Mouse (Mus musculus) megakaryocyte, adult 5-6 weeks (primary cell): Measurements from ENCODE around the gene Ndc1. TPM values are rescaled to one million over a fixed set of nuclear protein-coding genes. Genes with fewer than 3 reads are reported as not detected.
"Not testable (repeated sequence)": the region's sequence is repeated elsewhere in the genome, so short reads cannot be mapped to it uniquely, and the experiment has no call there.

Experiments used
- ATAC-seq: 2 replicates; pipeline ENCODE4 v1.8.0; 2016; ENCODE audit warnings: mild to moderate bottlenecking, inconsistent platforms; ENCODE audit not compliant: poor library complexity, severe bottlenecking
- total RNA-seq, 2 experiments: library from RNA; stranded (forward) in 1 of 2; stranded (reverse) in 1 of 2; fragments of 153-499, 151-499 nt in 1 of 2; fragments of 221-1000, 200-1000 nt in 1 of 2; gene quantifications; 2 replicates each; pipeline versions ENCODE4 v1.2.3 to v1.2.4; 2015 to 2017

Gene Ndc1
- total RNA-seq, 2 experiments from 2014 or later, result 32.6 to 51.8 TPM

DNA sequence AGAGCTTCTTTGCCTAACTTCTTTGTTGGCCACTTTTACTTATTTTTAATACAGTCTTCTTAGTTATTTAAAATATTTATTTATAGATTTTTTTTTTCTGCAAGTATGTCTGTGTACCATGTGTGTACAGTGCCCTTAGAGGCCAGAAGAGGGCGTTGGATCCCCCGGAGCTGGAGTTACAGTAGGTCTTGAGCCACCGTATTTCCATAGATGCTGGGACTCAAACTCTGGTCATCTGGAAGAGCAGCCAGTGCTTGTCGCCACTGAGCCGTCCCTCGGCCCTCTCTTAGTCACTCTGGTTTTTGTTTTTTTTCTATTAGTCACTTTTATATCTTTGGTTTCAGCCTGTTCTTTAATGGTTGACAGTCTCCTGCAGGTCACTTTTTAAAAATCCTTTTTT is 4.0 kb upstream of the Ndc1 start:
- ATAC-seq, result no peak

DNA sequence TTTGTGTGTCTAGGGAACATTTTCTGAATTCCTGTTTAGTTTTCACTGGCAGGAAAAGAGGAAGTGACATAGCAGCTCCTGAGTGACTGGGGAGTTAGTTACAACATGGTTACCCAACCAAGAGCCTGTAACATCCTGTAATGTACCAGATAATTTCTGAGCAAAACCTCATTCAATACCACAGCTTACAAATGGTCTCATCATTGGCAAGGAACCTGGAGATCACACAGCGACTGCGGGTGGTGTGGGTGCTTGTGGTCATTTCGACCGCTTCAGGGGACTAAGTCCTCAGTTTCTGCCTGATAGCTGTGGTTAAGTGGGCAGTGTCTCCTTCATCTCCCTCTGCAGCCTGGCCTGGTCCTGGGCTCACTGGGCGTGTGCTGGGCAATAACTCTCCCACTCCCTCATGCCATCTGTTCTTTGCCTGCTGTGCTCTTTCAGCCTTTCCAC is 3.4 kb upstream of the Ndc1 start:
- peak; percentile 77 for ATAC-seq

DNA sequence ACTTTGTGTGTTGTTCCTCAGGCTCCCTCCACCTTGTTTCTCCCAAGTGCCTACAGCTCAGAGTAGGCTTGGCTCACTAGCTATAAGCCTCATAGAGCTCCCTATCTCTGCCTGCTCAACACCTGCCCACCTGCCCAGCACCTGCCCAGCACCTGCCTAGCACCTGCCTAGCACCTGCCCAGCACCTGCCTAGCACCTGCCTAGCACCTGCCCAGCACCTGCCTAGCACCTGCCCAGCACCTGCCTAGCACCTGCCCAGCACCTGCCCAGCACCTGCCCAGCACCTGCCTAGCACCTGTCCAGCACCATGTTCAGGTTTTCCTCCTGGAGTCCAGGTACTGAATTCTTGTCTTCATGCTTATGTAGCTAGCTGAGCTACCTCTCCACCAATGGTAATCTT is 1.2 kb upstream of the Ndc1 start:
- ATAC-seq, result not testable (repeated sequence)

DNA sequence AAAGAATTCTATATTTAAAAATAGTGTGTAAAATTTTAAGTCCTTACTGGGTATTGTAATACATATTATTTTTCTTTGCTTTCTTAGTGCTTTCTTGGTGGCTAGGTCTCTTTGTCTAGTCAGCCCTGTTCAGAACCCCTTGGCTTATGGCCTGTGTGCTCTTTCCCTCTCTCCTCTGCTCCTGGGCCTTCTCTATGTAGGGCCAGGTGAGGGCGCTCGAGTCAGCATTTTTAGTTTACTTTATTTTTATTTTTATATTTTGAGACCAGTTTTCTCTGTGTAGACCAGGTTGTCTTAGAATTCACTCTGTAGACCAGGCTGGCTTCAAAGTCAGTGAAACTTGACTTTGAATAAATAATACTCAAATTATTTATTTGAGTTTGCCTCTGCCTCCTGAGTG is 4.7 kb downstream of the Ndc1 start:
- ATAC-seq, result no peak

DNA sequence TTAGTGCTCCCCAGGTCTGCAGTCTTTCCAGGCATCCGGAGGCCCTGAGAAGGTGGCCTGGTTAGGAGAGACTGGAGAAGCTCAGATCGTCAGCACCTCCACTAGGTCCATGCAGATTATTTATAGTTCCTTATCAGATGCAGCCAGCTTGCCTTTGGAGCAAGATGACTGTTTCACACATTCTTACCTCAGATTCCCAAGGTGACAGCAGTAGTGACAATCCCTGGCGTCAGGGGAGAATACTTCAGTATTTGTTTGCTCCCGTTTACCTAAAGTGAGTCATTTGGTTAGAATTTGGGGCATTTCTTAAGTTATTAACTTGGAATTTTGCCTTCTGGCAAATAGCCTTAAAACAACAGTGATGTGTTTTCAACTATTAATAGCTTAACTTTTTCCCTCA is 7.1 kb downstream of the Ndc1 start:
- no peak for ATAC-seq

DNA sequence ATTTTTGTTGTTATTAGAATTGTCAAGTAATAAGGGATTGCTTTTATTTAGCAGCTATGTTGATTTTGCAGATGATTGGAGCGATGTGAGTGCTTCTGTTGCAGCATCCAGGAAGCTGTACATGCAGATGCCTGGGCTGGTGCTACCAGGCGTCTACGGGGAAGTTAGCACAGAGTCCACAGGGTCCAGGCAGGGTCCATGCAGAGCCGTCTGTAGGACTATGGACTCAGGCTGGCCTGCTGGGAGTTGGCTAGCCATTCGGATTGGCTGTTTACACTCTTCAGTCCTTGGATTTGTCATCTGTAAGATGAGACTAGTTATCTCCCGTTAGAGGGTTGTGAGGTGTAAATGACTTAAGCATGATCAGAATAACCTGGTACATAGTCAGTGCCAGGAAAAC is 11.4 kb downstream of the Ndc1 start:
- ATAC-seq, result no peak

DNA sequence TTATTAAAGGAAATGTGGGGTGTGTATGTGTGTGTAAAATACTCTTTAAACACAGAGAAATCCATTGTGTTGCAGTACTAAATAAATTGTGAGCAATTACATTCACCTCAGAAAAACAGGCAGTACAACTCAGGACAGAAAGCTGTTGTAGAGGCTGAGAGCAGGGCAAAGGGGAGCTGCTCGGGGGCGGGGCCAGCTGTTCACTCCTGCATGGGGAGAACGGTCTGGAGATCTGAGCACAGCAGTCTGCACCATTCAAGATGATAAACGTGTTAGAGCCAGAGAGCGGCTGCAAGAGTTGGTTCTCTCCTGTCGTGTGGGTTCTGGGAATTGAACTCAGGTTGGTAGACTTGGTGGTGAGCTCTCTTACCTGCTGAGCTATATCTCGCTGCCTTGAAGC is 13.3 kb downstream of the Ndc1 start:
- ATAC-seq, result no peak

DNA sequence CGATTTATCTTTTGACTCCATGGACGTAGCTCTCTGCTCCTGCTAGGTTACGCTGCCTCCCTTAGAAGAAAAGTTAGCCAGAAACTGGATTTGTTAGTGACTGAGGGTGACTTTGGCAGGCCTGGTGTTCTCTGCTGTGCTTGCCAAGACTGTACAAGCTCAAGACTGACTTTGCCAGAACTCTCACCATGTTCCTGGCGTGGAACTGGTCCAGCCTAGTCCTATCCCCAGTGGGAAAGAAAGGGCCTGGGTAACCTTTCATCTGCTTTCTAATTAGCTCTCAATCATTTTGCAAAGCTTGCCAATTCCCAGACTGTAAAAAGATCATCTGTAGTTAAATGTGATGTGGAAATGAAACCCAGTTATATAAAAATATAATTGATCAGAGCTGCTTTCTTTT is 19.5 kb downstream of the Ndc1 start:
- ATAC-seq, result no peak

DNA sequence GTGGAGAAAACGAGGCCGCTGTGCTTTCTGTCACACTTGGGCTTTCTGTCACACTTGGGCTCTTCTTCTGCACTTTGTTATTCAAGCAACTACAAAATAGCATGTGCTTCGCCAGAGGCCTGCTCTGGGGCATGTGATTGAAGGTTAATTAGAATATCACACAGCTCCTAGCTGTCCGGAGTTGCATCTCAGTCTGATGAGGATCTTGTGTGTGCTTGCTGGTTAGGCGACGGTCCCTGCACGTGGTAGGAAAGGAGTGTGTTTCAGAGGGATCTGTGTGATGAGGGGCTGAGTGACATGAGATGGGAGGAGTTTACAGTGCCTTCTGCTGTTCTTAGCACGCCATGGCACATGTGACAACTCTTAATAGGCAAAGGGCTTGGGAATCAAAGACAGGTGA is 19.9 kb downstream of the Ndc1 start:
- no peak for ATAC-seq

DNA sequence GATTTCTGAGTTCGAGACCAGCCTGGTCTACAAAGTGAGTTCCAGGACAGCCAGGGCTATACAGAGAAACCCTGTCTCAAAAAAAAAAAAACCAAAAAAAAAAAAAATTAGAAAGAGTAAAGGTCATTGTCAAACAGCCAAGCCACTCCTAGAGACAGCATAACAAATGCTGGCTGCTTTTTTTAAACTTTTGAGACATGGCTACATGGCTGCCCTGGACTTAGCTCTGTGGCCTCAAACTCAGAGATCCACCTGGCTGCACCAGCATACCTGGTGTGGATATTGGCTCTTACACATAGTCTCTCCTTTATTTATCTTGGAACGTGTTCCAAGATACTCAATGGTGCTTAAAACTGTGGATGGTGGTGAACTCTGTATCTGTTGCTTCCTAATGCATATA is 20.7 kb downstream of the Ndc1 start:
- ATAC-seq, result no peak

DNA sequence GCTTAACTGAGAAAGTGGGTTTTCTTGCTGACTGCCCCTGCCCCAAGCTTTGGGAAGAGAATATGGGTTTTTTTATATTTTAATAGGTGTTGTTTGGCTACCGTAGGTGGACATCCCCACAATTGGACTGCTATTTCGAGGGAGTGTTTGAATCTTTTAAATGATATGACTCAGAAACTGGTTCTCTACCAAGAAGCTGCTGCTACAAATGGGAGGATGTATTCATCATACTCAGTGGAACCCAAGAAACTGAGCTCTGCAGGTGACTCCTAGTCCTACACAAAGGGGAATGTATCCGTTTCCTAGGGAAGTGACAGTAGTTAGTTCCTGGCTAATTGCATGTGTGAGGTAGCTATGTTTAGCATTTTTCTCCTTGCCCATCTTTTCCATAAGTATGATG is 21.8 kb downstream of the Ndc1 start:
- no peak for ATAC-seq

DNA sequence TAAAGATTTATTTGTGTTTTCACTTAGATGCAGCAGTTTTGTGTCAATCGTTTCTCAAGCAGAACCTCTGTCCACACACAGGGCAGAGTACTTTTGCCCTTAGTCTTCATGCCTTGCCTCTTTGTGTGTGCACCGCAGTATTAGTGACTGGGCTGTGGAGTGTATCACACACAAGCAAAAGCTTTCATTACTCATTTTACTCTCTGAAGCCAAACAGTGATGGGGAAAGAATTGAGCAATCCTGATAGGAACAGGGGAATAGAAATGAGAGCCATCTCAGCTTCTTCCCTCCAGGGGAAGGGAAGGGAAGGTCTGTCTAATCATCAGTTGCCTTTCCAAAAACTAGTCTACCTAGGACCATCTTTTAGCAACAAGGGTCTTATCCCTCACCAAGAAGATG is 26.2 kb downstream of the Ndc1 start:
- ATAC-seq, result no peak

DNA sequence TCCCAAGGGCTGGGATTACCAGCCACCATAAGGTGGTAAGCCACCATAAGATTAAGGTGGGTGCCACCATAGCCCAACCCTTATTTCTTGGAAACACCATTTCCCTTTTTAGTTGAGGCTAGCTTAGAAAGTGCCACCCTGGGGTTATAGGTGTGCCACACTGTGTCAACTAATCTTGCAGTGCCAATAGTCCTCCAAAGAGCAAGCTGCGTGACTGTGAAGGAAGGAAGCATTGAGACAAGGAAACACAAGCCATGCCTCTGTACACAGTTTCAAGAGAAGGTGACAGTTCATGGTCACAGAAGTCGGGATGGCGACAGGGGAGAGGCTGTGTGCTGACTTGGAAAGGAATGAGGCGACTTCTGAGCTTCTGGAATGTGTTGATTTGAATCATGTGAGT is 52.6 kb downstream of the Ndc1 start:
- ATAC-seq, result no peak

DNA sequence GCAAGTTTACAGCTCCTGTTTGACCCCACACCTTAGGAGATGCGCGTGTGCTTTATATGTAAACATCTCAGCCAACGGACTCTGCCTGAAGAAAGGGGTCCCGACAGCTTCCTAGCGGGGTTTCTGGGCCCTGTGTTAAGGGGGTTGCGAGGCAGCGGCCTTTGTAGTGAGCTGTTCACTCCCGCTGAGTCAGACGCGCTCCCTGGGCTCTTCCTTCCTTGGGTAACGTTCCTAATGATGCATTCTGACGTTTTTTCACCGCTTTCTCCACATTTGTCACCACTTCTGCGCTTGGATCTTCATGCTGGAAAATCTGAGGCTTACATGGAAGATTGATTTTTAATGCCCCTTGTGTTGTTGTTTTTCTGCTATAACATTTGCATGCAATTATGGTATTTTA is 54.1 kb downstream of the Ndc1 start:
- ATAC-seq, result no peak

DNA sequence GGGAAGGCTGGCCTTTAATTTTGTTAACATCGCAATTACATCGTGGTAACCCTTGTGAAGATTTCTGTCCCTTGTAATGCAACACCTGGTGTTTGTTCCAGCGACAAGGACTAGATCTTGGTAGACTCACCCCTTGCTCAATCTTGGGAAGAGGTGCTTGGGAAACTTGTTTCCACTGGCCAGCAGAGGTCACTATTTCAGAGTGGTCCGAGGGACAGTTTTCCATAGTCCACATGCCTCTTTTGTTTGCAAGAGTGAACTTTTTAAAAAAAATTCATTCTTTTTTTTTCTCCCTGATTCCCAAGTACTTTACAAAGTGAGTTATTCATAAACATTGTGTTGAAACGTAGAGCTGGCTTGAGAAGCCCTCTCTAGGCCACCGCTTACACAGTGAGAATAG is 54.6 kb downstream of the Ndc1 start:
- no peak for ATAC-seq

DNA sequence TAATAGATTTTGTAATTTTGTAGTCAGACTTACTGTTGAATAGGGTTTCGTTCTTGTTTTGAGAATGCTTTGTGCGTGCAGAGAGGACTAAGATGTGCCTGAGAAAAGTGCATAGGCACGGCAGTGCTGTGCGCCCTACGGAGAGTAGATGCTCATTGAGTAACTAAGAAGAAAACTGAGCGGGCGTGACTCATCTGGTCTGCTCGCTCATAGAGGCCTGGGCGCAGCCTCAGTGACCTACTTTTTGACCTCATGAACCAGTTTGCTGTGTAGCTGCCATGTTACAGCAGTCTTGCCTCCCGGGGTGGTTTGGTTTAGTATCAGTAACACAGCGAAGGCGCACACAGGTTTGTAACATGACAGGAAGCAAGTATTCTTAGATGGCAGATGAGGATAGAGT is 58.0 kb downstream of the Ndc1 start:
- ATAC-seq, result no peak

DNA sequence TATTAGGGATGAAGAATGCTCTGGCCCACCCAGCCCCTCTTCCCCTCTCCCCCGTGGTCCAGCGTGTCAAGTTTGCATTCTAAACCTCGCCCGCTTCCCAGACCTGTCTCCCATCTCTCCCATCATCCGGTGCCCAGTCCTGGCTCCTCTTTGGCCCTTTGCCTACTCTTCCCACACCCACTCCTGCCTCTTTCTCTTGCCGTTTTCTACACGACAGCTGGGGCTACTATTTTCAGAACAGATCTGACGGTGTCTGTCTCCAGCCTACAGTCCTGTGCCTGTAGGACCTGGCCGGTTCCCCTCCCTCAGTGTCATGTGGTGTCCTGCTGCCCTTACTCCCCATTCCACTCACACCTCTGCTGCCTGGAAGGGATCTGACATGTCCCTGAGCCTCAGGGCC is 59.0 kb downstream of the Ndc1 start:
- no peak for ATAC-seq

DNA sequence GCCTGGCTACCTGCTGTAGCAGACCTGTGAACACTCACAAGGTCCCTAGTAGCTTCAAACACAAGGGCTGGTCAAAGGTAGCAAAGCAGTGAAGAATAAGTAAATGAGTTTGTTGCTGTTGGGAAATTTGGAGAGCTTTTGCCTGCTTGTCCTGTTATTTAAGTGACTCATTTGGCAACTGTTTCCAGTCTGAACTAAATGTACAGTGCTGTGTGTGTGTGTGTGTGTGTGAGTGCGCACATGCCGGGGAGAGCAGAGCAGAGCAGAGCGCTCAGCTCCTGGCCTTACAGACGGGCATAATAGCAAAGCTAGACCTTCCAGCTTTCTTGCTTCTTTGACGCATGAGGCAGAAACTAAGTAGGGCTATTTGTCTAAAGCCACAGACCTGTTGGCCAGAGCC is 65.1 kb downstream of the Ndc1 start:
- ATAC-seq, result no peak

DNA sequence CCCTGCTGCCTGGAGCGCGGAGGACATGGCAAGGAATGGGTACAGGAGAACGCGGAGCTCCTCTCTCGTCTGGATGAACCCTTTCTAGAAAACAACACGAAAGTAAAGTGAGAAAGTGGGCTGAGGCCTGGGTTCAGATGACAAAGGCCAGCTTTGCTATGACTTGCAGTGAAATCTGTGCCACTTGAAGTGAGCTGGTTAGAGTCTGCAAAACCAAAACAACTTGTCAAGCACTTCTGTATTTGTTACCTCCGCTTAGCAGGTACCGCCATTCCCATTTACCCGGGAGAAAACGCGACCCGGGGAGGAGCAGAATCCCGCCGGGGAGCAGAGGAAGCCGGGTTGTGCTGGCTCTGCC is 66.4 kb downstream of the Ndc1 start:
- no peak for ATAC-seq

DNA sequence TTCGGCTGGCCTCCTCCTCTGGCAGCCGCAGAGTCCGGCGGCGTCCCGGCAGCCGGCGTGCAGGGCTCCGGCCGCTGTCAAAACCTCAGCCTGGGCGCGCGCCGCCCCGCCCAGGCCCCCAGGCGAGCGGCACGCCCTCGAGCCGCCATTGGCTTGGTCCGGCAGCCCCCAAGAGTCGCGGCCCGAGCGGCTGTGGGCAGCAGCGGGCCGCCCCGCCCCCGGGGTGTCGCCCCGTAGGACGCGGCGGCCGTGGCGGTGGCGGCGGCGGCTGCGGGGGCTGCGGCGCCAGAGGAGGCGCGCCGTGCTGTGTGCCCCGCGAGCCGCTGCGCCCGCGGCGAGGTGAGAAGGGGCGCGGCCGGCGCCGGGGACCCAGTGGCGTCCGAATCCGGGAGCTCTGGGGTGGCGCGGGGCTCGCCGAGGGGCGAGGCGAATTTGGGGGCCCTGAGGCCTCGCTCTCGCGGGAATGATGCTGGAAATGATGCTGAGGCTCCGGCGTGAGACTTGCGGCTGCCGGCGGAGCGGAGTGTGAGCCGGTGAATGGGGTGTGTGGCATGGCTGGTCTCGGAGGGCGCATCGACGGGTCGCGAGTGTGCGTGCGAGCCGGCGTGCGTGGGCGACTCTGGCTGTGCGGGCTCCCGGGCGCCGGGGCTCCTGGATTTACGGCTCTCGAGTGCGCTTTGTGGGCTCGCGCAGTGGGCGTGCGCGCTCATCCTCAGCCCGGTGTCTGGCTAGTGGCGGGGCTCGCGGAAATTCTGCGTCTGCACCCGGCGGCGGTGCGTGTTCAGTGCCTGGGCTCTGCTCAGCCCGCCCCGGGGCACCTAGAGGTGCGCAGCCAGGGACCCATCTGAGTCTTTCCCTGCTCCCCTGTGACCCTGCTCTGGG is 67.0 kb downstream of the Ndc1 start, which contains the start of gene Glis1:
Gene Glis1 (plus strand): TSS at position 236 of the 882 bp plus-strand sequence.
- 0 out of 2 replicates have a peak, but pooled peaks have one; percentile 30 for ATAC-seq

DNA sequence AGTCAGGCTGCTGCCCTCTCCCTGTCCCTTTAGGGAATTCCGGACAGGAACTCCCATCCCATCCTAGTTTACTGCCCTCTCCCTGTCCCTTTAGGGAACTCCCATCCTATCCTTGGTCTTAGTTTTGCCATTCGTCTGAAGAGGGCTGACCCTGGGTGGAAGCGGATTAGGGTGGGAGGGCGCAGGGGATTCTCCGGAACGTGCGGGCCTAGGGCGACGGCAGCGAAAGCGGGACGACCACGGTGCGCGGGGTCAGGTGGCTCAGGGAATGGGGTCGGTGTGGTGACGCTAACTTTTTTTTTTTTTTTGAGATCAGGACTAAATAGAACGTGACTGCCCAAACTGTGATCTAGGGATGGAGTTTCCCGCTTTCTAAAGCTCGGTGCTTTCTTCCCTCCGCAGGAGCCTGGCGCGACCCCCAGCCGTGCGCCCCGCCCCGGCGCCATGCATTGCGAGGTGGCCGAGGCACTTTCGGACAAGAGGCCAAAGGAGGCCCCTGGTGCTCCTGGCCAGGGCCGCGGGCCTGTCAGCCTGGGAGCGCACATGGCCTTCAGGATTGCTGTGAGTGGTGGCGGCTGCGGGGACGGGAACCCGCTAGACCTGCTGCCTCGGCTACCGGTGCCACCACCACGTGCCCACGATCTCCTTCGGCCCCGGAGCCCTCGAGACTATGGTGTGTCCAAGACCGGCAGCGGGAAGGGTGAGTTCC is 67.8 kb downstream of the Ndc1 start:
- ATAC-seq, result no peak

DNA sequence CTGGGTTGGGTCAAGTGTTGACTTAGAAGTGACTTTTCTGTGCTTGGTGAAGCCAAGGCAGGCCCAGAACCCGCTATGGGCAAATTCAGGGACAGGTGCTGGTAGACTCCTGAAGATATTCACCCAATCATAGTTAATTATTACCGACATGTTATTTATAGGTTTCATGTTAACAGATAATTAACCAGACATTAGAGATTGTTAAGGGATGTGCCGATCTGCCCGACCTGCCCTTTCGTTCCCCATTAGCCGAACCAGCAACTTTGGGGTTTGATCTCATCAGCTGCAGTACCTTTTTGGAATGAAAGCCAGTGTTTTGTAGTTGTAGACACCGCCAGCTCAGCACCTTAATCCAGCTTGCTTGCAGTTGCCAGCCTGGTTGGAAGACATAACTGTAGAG is 68.9 kb downstream of the Ndc1 start:
- ATAC-seq, result no peak
